17 mouse cellular contexts compared by ENCODE assay signal in genomic region chr8:95800353-95800752, GRCm38 (mm10).
"Had no signal": no experiment of that assay in that cellular context is flagged by ENCODE, and none has a peak within 500 bp of the region (broad histone marks: within the 10 kb centered on the region; RNA-seq: fewer than 3 reads in every experiment).

No protein-coding gene starts in this region.

- H3K4me3 ChIP-seq: left cerebral cortex, adult 2 months; liver, embryonic 13.5 days; midbrain, embryonic 10.5 days; neural tube, embryonic 13.5 days; stomach, embryonic 15.5 days had no signal

- H3K27me3 ChIP-seq: liver, embryonic 13.5 days; neural tube, embryonic 13.5 days; stomach, embryonic 15.5 days had no signal

- H3K9me3 ChIP-seq: liver, embryonic 13.5 days; midbrain, embryonic 10.5 days; neural tube, embryonic 13.5 days; stomach, embryonic 15.5 days had no signal

- H3K4me2 ChIP-seq: liver, embryonic 13.5 days; neural tube, embryonic 13.5 days; stomach, embryonic 15.5 days had no signal

- H3K27ac ChIP-seq: kidney, postnatal 0 days; left cerebral cortex, adult 2 months; liver, embryonic 13.5 days; midbrain, embryonic 10.5 days; neural tube, embryonic 13.5 days; stomach, embryonic 15.5 days had no signal

- H3K36me3 ChIP-seq: stomach, embryonic 15.5 days had no signal

- H3K9ac ChIP-seq: liver, embryonic 13.5 days; neural tube, embryonic 13.5 days; stomach, embryonic 15.5 days had no signal

- DNase-seq: kidney, adult 2 months; kidney, postnatal 36 days; liver, embryonic 13.5 days; lung, adult 2 months; lung, postnatal 14 days; lung, postnatal 4 days; midbrain, embryonic 14.5 days; retina, postnatal 1 day; right cerebral cortex, postnatal 25 days; spleen, adult 18-20 months; thymus, postnatal 25 days had no signal

- ATAC-seq: intestine, postnatal 0 days had no signal
